In the genomic region with DNA sequence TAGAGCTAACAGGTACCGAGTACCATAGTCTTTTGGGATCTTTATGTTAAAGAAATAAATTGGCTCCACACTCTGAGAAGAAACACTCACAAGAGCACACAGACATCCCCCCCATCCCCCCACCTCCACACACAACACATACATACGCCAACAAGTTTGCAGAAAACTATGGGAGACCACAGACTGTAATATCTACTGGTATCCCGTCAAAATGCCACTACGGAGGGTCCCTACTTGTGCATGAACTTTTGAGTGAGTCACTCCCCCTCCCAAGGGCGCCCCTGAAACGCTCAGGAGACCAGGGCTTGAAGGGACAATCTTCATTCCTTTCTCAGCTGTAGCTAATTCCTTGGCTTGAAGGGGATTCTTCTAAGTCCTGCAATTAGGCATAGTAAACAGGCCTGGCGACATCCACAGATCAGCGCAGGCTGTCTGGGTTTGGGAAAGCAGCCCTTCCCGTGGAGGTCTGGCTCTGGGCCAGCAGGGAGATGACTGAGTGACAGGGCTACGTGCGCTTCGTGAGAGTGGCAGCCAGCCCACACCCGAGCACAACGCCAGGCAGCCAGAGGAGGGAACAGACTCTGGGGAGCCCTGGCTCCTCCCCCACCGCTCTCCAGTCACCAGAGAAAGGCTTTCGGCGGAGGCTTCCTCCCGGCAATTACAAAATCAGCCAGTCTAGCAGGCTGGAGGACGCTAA, we compare ENCODE assay signal across 8 mouse cellular contexts. TPM values are rescaled to one million over a fixed set of nuclear protein-coding genes. Genes with fewer than 3 reads are reported as not detected.
A peak's percentile ranks its signal among the peaks of the same experiment; 100 is the strongest.
DNase-seq lines count a peak whose midpoint lies in the region; ATAC-seq and TF ChIP-seq lines count a peak whose summit lies in the region.

No protein-coding gene starts in this region.

- no peaks in the 10 kb centered on the region for H3K9me3 ChIP-seq in lung, embryonic 14.5 days (ENCODE audit: low read depth, low read length)

- H3K27me3 ChIP-seq in lung, embryonic 14.5 days (ENCODE audit: insufficient read depth, low read length) = 0 out of 2 replicates have a peak, but pooled peaks cover 3% of the 10 kb centered on the region

- peak; percentile 99 for ATAC-seq in frontal cortex, adult (ENCODE audit: low TSS enrichment)
- peak; percentile 60 to 75 for ATAC-seq in hematopoietic stem cell, adult 5-6 weeks (replicated peaks in 1 of 2; ENCODE audit: insufficient read depth in 1 of 2, low FRiP score in 2 of 2, low TSS enrichment in 1 of 2, low read depth in 1 of 2, poor library complexity in 2 of 2, severe bottlenecking in 2 of 2)
- ATAC-seq in lung, embryonic 14.5 days (ENCODE audit: insufficient read depth) = peak; percentile 99

- TF ChIP-seq POLR2A in olfactory bulb, adult 2 months (IDR thresholded peaks at IDR 0.05; ENCODE audit: insufficient read depth, low read depth, low read length) = no peak

- peak overlapping the region; percentile 1; the same call in 1 of the 2 replicates for H3K4me3 ChIP-seq in lung, embryonic 14.5 days (ENCODE audit: low read depth, low read length)
- peak overlapping the region; percentile 46 for H3K4me3 ChIP-seq in olfactory bulb, adult 2 months (ENCODE audit: insufficient read depth, low read depth, low read length)

- peak overlapping the region; percentile 56 for H3K4me2 ChIP-seq in lung, embryonic 14.5 days

- 1% methylated on average over 19 of the region's 19 CpGs for WGBS in lung, embryonic 14.5 days
- WGBS in olfactory bulb, adult 2 months = 5% methylated on average over 19 of the region's 19 CpGs

- no peaks in the 10 kb centered on the region for H3K36me3 ChIP-seq in lung, embryonic 14.5 days (ENCODE audit: insufficient read depth)

- DNase-seq in MEL-GATA-1-ER (ENCODE audit: extremely low read depth, low read depth) = peak; percentile 93
- DNase-seq in cerebellum, adult 8-10 months = peak; percentile 25
- peak; percentile 53 to 72 for DNase-seq in layer of hippocampus, adult 8-10 months (ENCODE audit: low spot score in 2 of 2)
- peak; percentile 99 for DNase-seq in lung, embryonic 14.5 days
- DNase-seq in thymus, postnatal 25 days = peak; percentile 76

- H3K9ac ChIP-seq in lung, embryonic 14.5 days = peak overlapping the region; percentile 16; the same call in 1 of the 2 replicates

- TF ChIP-seq CTCF in lung, embryonic 14.5 days (IDR thresholded peaks at IDR 0.05; ENCODE audit: low read depth) = no peak
- no peak for TF ChIP-seq CTCF in olfactory bulb, adult 2 months (IDR thresholded peaks at IDR 0.05; ENCODE audit: insufficient read depth, low read depth, low read length)

- peak overlapping the region; percentile 91 for H3K27ac ChIP-seq in lung, embryonic 14.5 days (ENCODE audit: low read depth)
- H3K27ac ChIP-seq in olfactory bulb, adult 2 months (ENCODE audit: insufficient read depth, low read depth, low read length) = peak overlapping the region; percentile 66

- peaks cover 29% of the 10 kb centered on the region for H3K4me1 ChIP-seq in lung, embryonic 14.5 days (ENCODE audit: insufficient read depth)
- peaks cover 20% of the 10 kb centered on the region for H3K4me1 ChIP-seq in olfactory bulb, adult 2 months (ENCODE audit: control insufficient read depth, insufficient read depth, low read length)

RNA-seq across cellular contexts. Expression of a gene that starts 11.9 kb away (rescaled TPM):
- 15.8 and 18.0 TPM in 2 replicates for total RNA-seq in hematopoietic stem cell, adult 5-6 weeks (2017)
- total RNA-seq in layer of hippocampus, adult 8-10 months (2022) = 1 to 10 TPM; 4.4 to 7.1 (median 5.3) TPM
- polyA plus RNA-seq in lung, embryonic 14.5 days (2014; fragmentation: Nextera tagmentation; extraction: Ambion mirVana) = 11.4 and 15.5 TPM in 2 replicates
- polyA plus RNA-seq in olfactory bulb, adult 2 months (2012; ENCODE audit: insufficient read depth, insufficient read length, low replicate concordance, missing spikeins) = not detected in 2 replicates

Comparison
In these comparisons a context has a peak if more than half of its experiments do, and no peak if none do; other contexts are left out.
1. Peak in every context shown above with its lines: DNase-seq, ATAC-seq, H3K4me3 ChIP-seq and H3K27ac ChIP-seq.
2. DNase-seq: peak in every context shown above with its lines; median percentile 99 in lung, embryonic 14.5 days; 93 in MEL-GATA-1-ER; 76 in thymus, postnatal 25 days; 62 in layer of hippocampus, adult 8-10 months; 25 in cerebellum, adult 8-10 months.